Mouse (Mus musculus) forebrain, postnatal 0 days (tissue): Measurements from ENCODE around the gene Psmc3. TPM values are rescaled to one million over a fixed set of nuclear protein-coding genes. Genes with fewer than 3 reads are reported as not detected.

ENCODE experiments used
- ATAC-seq: fragments of 200-750 bp; cut with Nextera tagmentation; 2 replicates; pipeline ENCODE4 v1.8.0; 2017; ENCODE audit warnings: mild to moderate bottlenecking, moderate library complexity
- DNase-seq: peaks from one replicate; pipeline ENCODE4 v3.0.0-alpha.2; 2015
- H3K27ac ChIP-seq: fragments of 300-500 bp; sonication (generic); 2 replicates; pipeline ENCODE4 v1.5.1; 2014; ENCODE audit warnings: low read depth, mild to moderate bottlenecking, antibody characterized with exemption, low read length, moderate library complexity, mixed read lengths
- H3K27me3 ChIP-seq: fragments of 300-500 bp; sonication (generic); 2 replicates; pipeline ENCODE4 v1.6.1; 2014; ENCODE audit warnings: mild to moderate bottlenecking, low read length, mixed read lengths; ENCODE audit not compliant: insufficient read depth
- H3K36me3 ChIP-seq: fragments of 300-500 bp; sonication (generic); 2 replicates; pipeline ENCODE4 v1.6.1; 2014; ENCODE audit warnings: mild to moderate bottlenecking, moderate library complexity; ENCODE audit not compliant: insufficient read depth
- H3K4me1 ChIP-seq: fragments of 300-500 bp; sonication (generic); 2 replicates; pipeline ENCODE4 v1.6.1; 2014; ENCODE audit warnings: antibody characterized with exemption; ENCODE audit not compliant: insufficient read depth
- H3K4me2 ChIP-seq: fragments of 300-500 bp; sonication (generic); 2 replicates; pipeline ENCODE4 v1.6.1; 2014; ENCODE audit warnings: low read depth, mild to moderate bottlenecking, moderate library complexity
- H3K4me3 ChIP-seq: fragments of 300-500 bp; sonication (generic); 2 replicates; pipeline ENCODE4 v1.5.1; 2014; ENCODE audit warnings: low read depth, low read length, mixed read lengths
- H3K9ac ChIP-seq: fragments of 300-500 bp; sonication (generic); 2 replicates; pipeline ENCODE4 v1.6.1; 2014; ENCODE audit warnings: mild to moderate bottlenecking
- H3K9me3 ChIP-seq: fragments of 300-500 bp; sonication (generic); 2 replicates; pipeline ENCODE4 v1.6.1; 2016; ENCODE audit warnings: low read length
- CTCF ChIP-seq: sonication (generic); IDR thresholded peaks from 2 replicates; pipeline ENCODE4 v1.5.1; 2016; ENCODE audit warnings: antibody characterized with exemption, control low read depth, low read depth
- WGBS: fragments of 180-500 bp; shearing (Covaris S2); extraction: QIAGEN DNeasy Blood & Tissue Kit; methylation state at CpG from one replicate; pipeline ENCODE4 v1.1.7; 2014; 5-methylcytosine and 5-hydroxymethylcytosine counted together
- polyA plus RNA-seq: library from polyadenylated mRNA; unstranded; fragments of >200 nt; fragmentation: Nextera tagmentation; extraction: Ambion mirVana; gene quantifications from 2 replicates; pipeline ENCODE4 v1.2.1, GENCODE M21; 2015
- total RNA-seq: library from RNA; depleted of rRNA; stranded (reverse); fragments of >200 nt; gene quantifications from 2 replicates; pipeline ENCODE4 v1.2.3, GENCODE M21; 2014

Gene Psmc3
- total and polyA plus RNA-seq, 2 experiments from 2014 or later = 184 to 242 TPM

GRCm38 (mm10) chr2:91085494-91086391, 31.9 kb downstream of the Psmc3 start:
- no peaks in the 10 kb centered on the region for H3K27me3 ChIP-seq
- ATAC-seq = no peak
- H3K9ac ChIP-seq = no peak overlapping the region
- H3K4me2 ChIP-seq = no peak overlapping the region
- no peak for TF ChIP-seq CTCF
- 83% methylated on average over 14 of the region's 14 CpGs for WGBS
- no peak overlapping the region for H3K4me3 ChIP-seq
- no peak overlapping the region for H3K27ac ChIP-seq
- no peaks in the 10 kb centered on the region for H3K9me3 ChIP-seq
- no peak for DNase-seq
- no peaks in the 10 kb centered on the region for H3K4me1 ChIP-seq
- no peaks in the 10 kb centered on the region for H3K36me3 ChIP-seq

- ATAC-seq = no peak
- H3K27me3 ChIP-seq = no peaks in the 10 kb centered on the region
- H3K4me3 ChIP-seq = no peak overlapping the region
- H3K4me2 ChIP-seq = no peak overlapping the region
- no peak overlapping the region for H3K9ac ChIP-seq
- H3K9me3 ChIP-seq = no peaks in the 10 kb centered on the region
- WGBS = 49% methylated on average over 9 of the region's 9 CpGs
- H3K27ac ChIP-seq = no peak overlapping the region
- H3K36me3 ChIP-seq = no peaks in the 10 kb centered on the region
- no peaks in the 10 kb centered on the region for H3K4me1 ChIP-seq
- TF ChIP-seq CTCF = no peak
- no peak for DNase-seq
Measured at GRCm38 (mm10) chr2:91086392-91087237, 32.8 kb downstream of the Psmc3 start.

GRCm38 (mm10) chr2:91087453-91087852, 33.6 kb downstream of the Psmc3 start:
- Histone ChIP-seq H3K4me1 (no peaks in the 10 kb centered on the region), H3K4me3 (no peak overlapping the region), H3K27me3 (no peaks in the 10 kb centered on the region), H3K9ac (no peak overlapping the region), H3K9me3 (no peaks in the 10 kb centered on the region), H3K27ac (no peak overlapping the region), H3K4me2 (no peak overlapping the region), H3K36me3 (no peaks in the 10 kb centered on the region)
- TF ChIP-seq CTCF = no peak
- no peak for DNase-seq
- ATAC-seq = no peak
- WGBS = 91% methylated on average over 9 of the region's 9 CpGs

- no peak for TF ChIP-seq CTCF
- no peak for ATAC-seq
- no peak for DNase-seq
- Histone ChIP-seq H3K4me2 (no peak overlapping the region), H3K4me1 (no peaks in the 10 kb centered on the region), H3K27ac (no peak overlapping the region), H3K27me3 (no peaks in the 10 kb centered on the region), H3K4me3 (no peak overlapping the region), H3K9me3 (no peaks in the 10 kb centered on the region), H3K36me3 (no peaks in the 10 kb centered on the region), H3K9ac (no peak overlapping the region)
- WGBS = 82% methylated on average over 9 of the region's 9 CpGs
Measured at GRCm38 (mm10) chr2:91088987-91089386, 35.2 kb downstream of the Psmc3 start.

GRCm38 (mm10) chr2:91090208-91090607, 36.4 kb downstream of the Psmc3 start:
- H3K4me2 ChIP-seq = no peak overlapping the region
- H3K27me3 ChIP-seq = no peaks in the 10 kb centered on the region
- ATAC-seq (no peak), DNase-seq (no peak)
- no peak overlapping the region for H3K27ac ChIP-seq
- TF ChIP-seq CTCF = no peak
- no peak overlapping the region for H3K4me3 ChIP-seq
- no peaks in the 10 kb centered on the region for H3K4me1 ChIP-seq
- no peaks in the 10 kb centered on the region for H3K36me3 ChIP-seq
- 75% methylated on average over 6 of the region's 6 CpGs for WGBS
- H3K9ac ChIP-seq = no peak overlapping the region
- H3K9me3 ChIP-seq = no peaks in the 10 kb centered on the region

- Histone ChIP-seq H3K9me3 (no peaks in the 10 kb centered on the region), H3K27me3 (no peaks in the 10 kb centered on the region), H3K27ac (no peak overlapping the region), H3K36me3 (no peaks in the 10 kb centered on the region), H3K4me3 (no peak overlapping the region), H3K9ac (no peak overlapping the region), H3K4me1 (no peaks in the 10 kb centered on the region), H3K4me2 (no peak overlapping the region)
- DNase-seq (no peak), ATAC-seq (no peak)
- WGBS = 73% methylated on average over 6 of the region's 6 CpGs
- no peak for TF ChIP-seq CTCF
Measured at GRCm38 (mm10) chr2:91090827-91091226, 37.0 kb downstream of the Psmc3 start.

GRCm38 (mm10) chr2:91096524-91096923, 42.7 kb downstream of the Psmc3 start:
- Histone ChIP-seq H3K9me3 (no peaks in the 10 kb centered on the region), H3K4me1 (no peaks in the 10 kb centered on the region), H3K4me3 (no peak overlapping the region), H3K4me2 (no peak overlapping the region), H3K9ac (no peak overlapping the region), H3K27me3 (no peaks in the 10 kb centered on the region), H3K36me3 (no peaks in the 10 kb centered on the region), H3K27ac (no peak overlapping the region)
- DNase-seq (no peak), ATAC-seq (no peak)
- WGBS = 78% methylated on average over 14 of the region's 14 CpGs
- no peak for TF ChIP-seq CTCF
